Mouse (Mus musculus): ENCODE measurements around the gene Chrnb4.

Chrnb4 gene

GRCm38 (mm10) chr9:55048211-55048880 lies at the start of gene Chrnb4:
Chrnb4 (minus strand) TSS chr9:55048779.
- no peak for DNase-seq (ENCODE audit: low spot score in 2 of 2)

- DNase-seq (ENCODE audit: low spot score in 2 of 2) = no peak
Measured at GRCm38 (mm10) chr9:55096870-55097269, 48.3 kb upstream of the Chrnb4 start.

GRCm38 (mm10) chr9:55096033-55096432 lies 47.5 kb upstream of the Chrnb4 start:
- DNase-seq (ENCODE audit: low spot score in 2 of 2) = no peak

GRCm38 (mm10) chr9:55090141-55090540 lies 41.6 kb upstream of the Chrnb4 start:
- no peak for DNase-seq (ENCODE audit: low spot score in 2 of 2)

GRCm38 (mm10) chr9:55089226-55089625 lies 40.6 kb upstream of the Chrnb4 start:
- no peak for DNase-seq (ENCODE audit: low spot score in 2 of 2)

- DNase-seq (ENCODE audit: low spot score in 2 of 2) = no peak
Measured at GRCm38 (mm10) chr9:55083154-55083913, 34.8 kb upstream of the Chrnb4 start.

GRCm38 (mm10) chr9:55067965-55068265 lies 19.3 kb upstream of the Chrnb4 start:
- no peak for DNase-seq (ENCODE audit: low spot score in 2 of 2)

- DNase-seq (ENCODE audit: low spot score in 2 of 2) = peak; percentile 18 to 31
Measured at GRCm38 (mm10) chr9:55067260-55067964, 18.8 kb upstream of the Chrnb4 start.

GRCm38 (mm10) chr9:55065241-55065640 lies 16.7 kb upstream of the Chrnb4 start:
- no peak for DNase-seq (ENCODE audit: low spot score in 2 of 2)

- DNase-seq (ENCODE audit: low spot score in 2 of 2) = no peak
Measured at GRCm38 (mm10) chr9:55058067-55058466, 9.5 kb upstream of the Chrnb4 start.

- no peak for DNase-seq (ENCODE audit: low spot score in 2 of 2)
Measured at GRCm38 (mm10) chr9:55055386-55055930, 6.9 kb upstream of the Chrnb4 start.

- no peak for DNase-seq (ENCODE audit: low spot score in 2 of 2)
Measured at GRCm38 (mm10) chr9:55046764-55047163, 1.8 kb downstream of the Chrnb4 start.

GRCm38 (mm10) chr9:55045001-55045400 lies 3.6 kb downstream of the Chrnb4 start:
- DNase-seq (ENCODE audit: low spot score in 2 of 2) = no peak

- no peak for DNase-seq (ENCODE audit: low spot score in 2 of 2)
Measured at GRCm38 (mm10) chr9:55043688-55044087, 4.9 kb downstream of the Chrnb4 start.

GRCm38 (mm10) chr9:55041389-55041788 lies 7.2 kb downstream of the Chrnb4 start:
- DNase-seq (ENCODE audit: low spot score in 2 of 2) = no peak

- no peak for DNase-seq (ENCODE audit: low spot score in 2 of 2)
Measured at GRCm38 (mm10) chr9:55039983-55040382, 8.6 kb downstream of the Chrnb4 start.

- DNase-seq (ENCODE audit: low spot score in 2 of 2) = no peak
Measured at GRCm38 (mm10) chr9:55038948-55039347, 9.6 kb downstream of the Chrnb4 start.

GRCm38 (mm10) chr9:55031435-55032167 lies 17.0 kb downstream of the Chrnb4 start:
- DNase-seq (ENCODE audit: low spot score in 2 of 2) = no peak

- DNase-seq (ENCODE audit: low spot score in 2 of 2) = no peak
Measured at GRCm38 (mm10) chr9:55026275-55026663, 22.3 kb downstream of the Chrnb4 start, which contains the start of gene Chrna3. Chrna3 (minus strand) TSS chr9:55026562.

GRCm38 (mm10) chr9:55025534-55026274 lies 22.9 kb downstream of the Chrnb4 start:
- no peak for DNase-seq (ENCODE audit: low spot score in 2 of 2)
